Mouse (Mus musculus) heart, adult 2 months (tissue): Measurements from ENCODE around the gene Rnf222.

Experiments used
- CTCF ChIP-seq: fragments of 200-600 bp; IDR thresholded peaks from 2 replicates; pipeline ENCODE4 v1.8.1; 2022; ENCODE audit warnings: antibody characterized with exemption, mild to moderate bottlenecking, moderate library complexity
- EP300 ChIP-seq: fragments of 200-500 bp; IDR thresholded peaks from 2 replicates; pipeline ENCODE4 v1.6.1; 2011; ENCODE audit warnings: low read depth, low read length, control low read depth; ENCODE audit not compliant: insufficient read depth
- POLR2A ChIP-seq: fragments of 200-500 bp; IDR thresholded peaks from 2 replicates; pipeline ENCODE4 v1.6.1; 2011; ENCODE audit warnings: mild to moderate bottlenecking, low read depth, low read length, control low read depth; ENCODE audit not compliant: insufficient read depth

DNA sequence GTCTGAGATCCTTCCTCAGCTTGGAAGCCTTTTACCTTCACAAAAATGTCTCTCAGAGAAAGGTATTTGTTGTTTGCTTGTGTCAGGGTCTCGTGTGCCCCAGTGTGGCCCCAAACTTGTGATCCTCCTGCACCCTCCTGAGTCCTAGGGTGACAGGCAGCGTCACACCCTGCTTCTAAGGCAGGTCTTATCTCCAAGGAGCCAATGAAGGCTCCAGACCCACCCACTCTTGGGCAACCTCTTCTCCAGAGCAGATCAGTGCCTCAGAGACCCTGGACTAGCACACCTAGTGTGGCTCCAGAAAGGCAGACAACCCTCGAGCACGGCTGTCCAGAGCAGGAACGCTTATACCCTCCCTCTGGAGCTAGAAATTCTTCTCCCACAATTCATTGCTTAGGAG lies 4.0 kb upstream of the Rnf222 start:
- TF ChIP-seq CTCF (no peak), POLR2A (no peak), EP300 (no peak)
